Mouse (Mus musculus): ENCODE results near the gene Wwc2. TPM values are rescaled to one million over a fixed set of nuclear protein-coding genes. Genes with fewer than 3 reads are reported as not detected.
"Not testable (repeated sequence)": the region's sequence is repeated elsewhere in the genome, so short reads cannot be mapped to it uniquely, and the experiment has no call there.

The Wwc2 gene
- total RNA-seq, 2 experiments from 2014 or later = 40.2 to 41.5 TPM

- intact Hi-C loops (cut with DNase I) = loop anchor here (1.0 to 5.0 kb wide), 4 partner anchors 60 to 144 kb away; no protein-coding TSS in a partner anchor
- peak; percentile 50 to 69 for DNase-seq
Measured at GRCm38 (mm10) chr8:47872361-47873107, 118.2 kb downstream of the Wwc2 start.

- DNase-seq = peak; percentile 85 to 93
- intact Hi-C loops (cut with DNase I) = loop anchor here (1.0 to 10.0 kb wide), 3 partner anchors 149 to 658 kb away; partner anchors contain the start of gene Dctd
Measured at GRCm38 (mm10) chr8:47867067-47867466, 123.7 kb downstream of the Wwc2 start.

GRCm38 (mm10) chr8:47866568-47866967 lies 124.2 kb downstream of the Wwc2 start:
- intact Hi-C loops (cut with DNase I) = loop anchor here (5.0 to 10.0 kb wide), 2 partner anchors 231 to 658 kb away; partner anchors contain the start of gene Dctd

GRCm38 (mm10) chr8:47859259-47859658 lies 131.5 kb downstream of the Wwc2 start:
- intact Hi-C loops (cut with DNase I) = no loop called here
- no peak for DNase-seq

More at GRCm38 (mm10) chr8:47866568-47866967, 124.2 kb downstream of the Wwc2 start:
- no peak for DNase-seq

GRCm38 (mm10) chr8:47853356-47853755 lies 137.4 kb downstream of the Wwc2 start:
- intact Hi-C loops (cut with DNase I) = no loop called here
- DNase-seq = no peak

- intact Hi-C loops (cut with DNase I) = no loop called here
- DNase-seq = peak in 1 of 2 experiments; percentile 21
Measured at GRCm38 (mm10) chr8:47852737-47853136, 138.0 kb downstream of the Wwc2 start.

- peak; percentile 79 to 83 for DNase-seq
- intact Hi-C loops (cut with DNase I) = no loop called here
Measured at GRCm38 (mm10) chr8:47851824-47852502, 138.8 kb downstream of the Wwc2 start.

- peak in 1 of 2 experiments; percentile 20 for DNase-seq
- intact Hi-C loops (cut with DNase I) = no loop called here
Measured at GRCm38 (mm10) chr8:47849842-47850241, 140.9 kb downstream of the Wwc2 start.

GRCm38 (mm10) chr8:47847931-47848330 lies 142.8 kb downstream of the Wwc2 start:
- intact Hi-C loops (cut with DNase I) = no loop called here
- DNase-seq = no peak

- intact Hi-C loops (cut with DNase I) = no loop called here
Measured at GRCm38 (mm10) chr8:47847161-47847560, 143.6 kb downstream of the Wwc2 start.

GRCm38 (mm10) chr8:47845956-47846355 lies 144.8 kb downstream of the Wwc2 start:
- intact Hi-C loops (cut with DNase I) = no loop called here

More at GRCm38 (mm10) chr8:47847161-47847560, 143.6 kb downstream of the Wwc2 start:
- no peak for DNase-seq

GRCm38 (mm10) chr8:47843651-47844050 lies 147.1 kb downstream of the Wwc2 start:
- intact Hi-C loops (cut with DNase I) = loop anchor here (5.0 kb wide), 1 partner anchor 101 kb away; no protein-coding TSS in a partner anchor

More at GRCm38 (mm10) chr8:47845956-47846355, 144.8 kb downstream of the Wwc2 start:
- DNase-seq = no peak

GRCm38 (mm10) chr8:47843063-47843462 lies 147.7 kb downstream of the Wwc2 start:
- DNase-seq = no peak
- intact Hi-C loops (cut with DNase I) = loop anchor here (5.0 kb wide), 1 partner anchor 101 kb away; no protein-coding TSS in a partner anchor

More at GRCm38 (mm10) chr8:47843651-47844050, 147.1 kb downstream of the Wwc2 start:
- no peak for DNase-seq

GRCm38 (mm10) chr8:47833944-47834343 lies 156.8 kb downstream of the Wwc2 start:
- intact Hi-C loops (cut with DNase I) = no loop called here
- DNase-seq = no peak

- intact Hi-C loops (cut with DNase I) = no loop called here
- no peak for DNase-seq
Measured at GRCm38 (mm10) chr8:47832616-47833015, 158.1 kb downstream of the Wwc2 start.

GRCm38 (mm10) chr8:47826911-47827310 lies 163.8 kb downstream of the Wwc2 start:
- no peak for DNase-seq
- intact Hi-C loops (cut with DNase I) = no loop called here

GRCm38 (mm10) chr8:47825596-47825995 lies 165.1 kb downstream of the Wwc2 start:
- intact Hi-C loops (cut with DNase I) = no loop called here
- peak in 1 of 2 experiments; percentile 33 for DNase-seq

GRCm38 (mm10) chr8:47824182-47824581 lies 166.5 kb downstream of the Wwc2 start, which contains the start of gene Cldn22:
Gene Cldn22, plus strand, starts transcription at chr8:47824482.
- no peak for DNase-seq
- intact Hi-C loops (cut with DNase I) = no loop called here

- intact Hi-C loops (cut with DNase I) = no loop called here
- no peak for DNase-seq
Measured at GRCm38 (mm10) chr8:47823777-47824176, 166.9 kb downstream of the Wwc2 start.

GRCm38 (mm10) chr8:47822541-47822940 lies 168.2 kb downstream of the Wwc2 start:
- DNase-seq; intact Hi-C loops (cut with DNase I): not testable (repeated sequence)

GRCm38 (mm10) chr8:47821843-47822242 lies 168.9 kb downstream of the Wwc2 start, which contains the start of gene Cldn24:
Gene Cldn24, plus strand, starts transcription at chr8:47822143.
- DNase-seq = no peak
- intact Hi-C loops (cut with DNase I) = no loop called here
